Mouse (Mus musculus) macrophage (primary cell): ENCODE results near the gene Pecam1. TPM values are rescaled to one million over a fixed set of nuclear protein-coding genes. Genes with fewer than 3 reads are reported as not detected.
A peak's percentile ranks its signal among the peaks of the same experiment; 100 is the strongest.

Experiments used
- H3K27ac ChIP-seq: fragments of 350-480 bp; formaldehyde crosslinking; 2 replicates; pipeline ENCODE4 v1.9.0; 2021
- H3K36me3 ChIP-seq: fragments of 350-480 bp; formaldehyde crosslinking; 2 replicates; pipeline ENCODE4 v1.9.0; 2021; ENCODE audit errors: inconsistent target
- H3K4me3 ChIP-seq: fragments of 350-480 bp; formaldehyde crosslinking; 2 replicates; pipeline ENCODE4 v1.9.0; 2021; ENCODE audit errors: inconsistent target
- H3K79me2 ChIP-seq: fragments of 350-480 bp; formaldehyde crosslinking; 2 replicates; pipeline ENCODE4 v1.9.0; 2021; ENCODE audit errors: inconsistent target
- WGBS: methylation state at CpG from one replicate; pipeline ENCODE4 v1.1.7; 2026; ENCODE audit warnings: inconsistent platforms; ENCODE audit not compliant: missing documents; 5-methylcytosine and 5-hydroxymethylcytosine counted together
- polyA plus RNA-seq: library from polyadenylated mRNA; stranded (reverse); fragments of 250-400 nt; gene quantifications from 3 replicates; pipeline ENCODE4 v1.2.4, GENCODE M21; 2018; ENCODE audit warnings: inconsistent platforms

Gene Pecam1
- polyA plus RNA-seq, 1 experiment from 2014 or later: 1.5 TPM

GRCm38 (mm10) chr11:106677910-106678591 lies 72.4 kb downstream of the Pecam1 start:
- WGBS: 97% methylated on average over 8 of the region's 10 CpGs

GRCm38 (mm10) chr11:106677331-106677730 lies 73.1 kb downstream of the Pecam1 start:
- WGBS: 97% methylated on average over 4 of the region's 4 CpGs
- no peak overlapping the region for H3K27ac ChIP-seq
- H3K79me2 ChIP-seq: no peaks in the 10 kb centered on the region
- no peaks in the 10 kb centered on the region for H3K36me3 ChIP-seq
- no peak overlapping the region for H3K4me3 ChIP-seq

More at GRCm38 (mm10) chr11:106677910-106678591, 72.4 kb downstream of the Pecam1 start:
- H3K27ac ChIP-seq: no peak overlapping the region
- H3K4me3 ChIP-seq: no peak overlapping the region
- H3K36me3 ChIP-seq: no peaks in the 10 kb centered on the region
- H3K79me2 ChIP-seq: no peaks in the 10 kb centered on the region

DNA sequence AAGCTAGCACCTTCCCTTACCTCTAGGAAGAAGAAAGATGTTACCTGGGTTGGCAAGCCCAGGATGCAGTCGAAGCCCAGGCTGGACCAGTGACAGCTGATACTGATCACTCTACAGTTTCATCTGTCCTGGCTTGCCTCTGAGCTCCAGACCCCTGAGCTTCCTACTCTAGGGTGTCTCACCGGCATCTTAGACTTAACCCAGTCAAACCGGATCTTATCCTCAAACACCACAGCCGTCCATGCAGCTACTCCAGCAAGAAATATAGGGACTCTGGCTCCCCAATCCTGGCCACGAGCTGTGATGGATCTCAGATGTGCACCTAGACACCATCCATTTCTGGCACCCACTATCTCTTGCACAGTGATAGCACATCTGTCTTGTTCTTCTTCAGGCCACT lies 74.6 kb downstream of the Pecam1 start:
- Histone ChIP-seq H3K79me2 (no peaks in the 10 kb centered on the region), H3K4me3 (no peak overlapping the region), H3K36me3 (no peaks in the 10 kb centered on the region), H3K27ac (peak overlapping the region; percentile 71; the same call in 1 of the 2 replicates)
- WGBS: 92% methylated on average over 5 of the region's 5 CpGs

- H3K27ac ChIP-seq: peak overlapping the region; percentile 71
- H3K36me3 ChIP-seq: no peaks in the 10 kb centered on the region
- no peak overlapping the region for H3K4me3 ChIP-seq
- no peaks in the 10 kb centered on the region for H3K79me2 ChIP-seq
- WGBS: 17% methylated on average over 10 of the region's 10 CpGs
These were observed 75.2 kb downstream of the Pecam1 start for GRCm38 (mm10) chr11:106675201-106675726.

GRCm38 (mm10) chr11:106674612-106675153 lies 75.7 kb downstream of the Pecam1 start:
- Histone ChIP-seq H3K4me3 (peak overlapping the region; percentile 10; the same call in 1 of the 2 replicates), H3K79me2 (no peaks in the 10 kb centered on the region)
- WGBS: 1% methylated on average over 9 of the region's 9 CpGs

DNA sequence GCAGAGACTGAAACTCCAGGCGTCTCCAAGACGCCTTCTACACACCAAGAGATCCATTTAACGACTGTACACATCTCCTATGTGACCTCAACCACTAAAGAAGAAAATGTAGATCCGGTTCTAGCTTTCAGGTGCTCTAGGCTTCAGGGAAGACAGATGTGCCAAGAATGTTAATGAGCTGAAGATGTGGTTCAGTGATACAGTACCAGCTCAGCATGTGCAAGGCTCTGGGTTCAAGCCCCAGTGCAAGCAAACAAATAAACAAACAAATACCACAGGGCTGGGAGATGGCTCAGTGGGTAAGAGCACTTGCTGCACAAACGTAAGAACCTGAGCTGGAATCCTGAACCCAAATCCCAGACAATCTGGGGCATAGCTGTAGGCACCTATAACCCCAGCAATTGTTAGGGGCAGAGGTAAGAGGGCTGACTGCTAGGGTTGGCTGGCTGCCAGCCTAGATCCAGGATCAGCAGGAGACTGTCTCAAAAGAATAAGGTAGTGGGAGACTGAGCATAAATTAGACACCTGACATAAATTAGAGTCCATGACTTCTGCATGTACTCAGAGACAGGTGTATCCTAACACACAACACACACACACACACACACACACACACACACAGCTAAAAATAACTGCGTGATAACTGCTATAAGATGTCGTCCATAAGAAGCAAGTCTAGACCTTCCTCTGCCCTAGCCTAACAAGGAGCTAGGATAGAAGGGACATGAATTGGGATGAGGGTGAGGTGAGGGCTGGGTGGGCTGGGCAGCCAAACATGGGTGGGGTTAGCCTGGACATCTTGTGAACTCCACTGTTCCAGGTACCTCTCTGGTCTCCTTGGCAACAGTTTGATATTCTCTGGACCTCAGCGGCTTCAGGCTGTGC lies 76.5 kb downstream of the Pecam1 start:
- H3K79me2 ChIP-seq: no peaks in the 10 kb centered on the region
- H3K36me3 ChIP-seq: no peaks in the 10 kb centered on the region
- peak overlapping the region; percentile 71 for H3K27ac ChIP-seq
- WGBS: 74% methylated on average over 8 of the region's 8 CpGs
- H3K4me3 ChIP-seq: no peak overlapping the region

More at GRCm38 (mm10) chr11:106674612-106675153, 75.7 kb downstream of the Pecam1 start:
- Histone ChIP-seq H3K27ac (peak overlapping the region; percentile 71), H3K36me3 (no peaks in the 10 kb centered on the region)

GRCm38 (mm10) chr11:106672919-106673505 lies 77.4 kb downstream of the Pecam1 start:
- 89% methylated on average over 5 of the region's 5 CpGs for WGBS
- Histone ChIP-seq H3K4me3 (no peak overlapping the region), H3K36me3 (no peaks in the 10 kb centered on the region), H3K27ac (no peak overlapping the region), H3K79me2 (no peaks in the 10 kb centered on the region)

GRCm38 (mm10) chr11:106671801-106672200 lies 78.6 kb downstream of the Pecam1 start:
- Histone ChIP-seq H3K79me2 (no peaks in the 10 kb centered on the region), H3K27ac (no peak overlapping the region), H3K4me3 (no peak overlapping the region), H3K36me3 (no peaks in the 10 kb centered on the region)
- 99% methylated on average over 8 of the region's 8 CpGs for WGBS

DNA sequence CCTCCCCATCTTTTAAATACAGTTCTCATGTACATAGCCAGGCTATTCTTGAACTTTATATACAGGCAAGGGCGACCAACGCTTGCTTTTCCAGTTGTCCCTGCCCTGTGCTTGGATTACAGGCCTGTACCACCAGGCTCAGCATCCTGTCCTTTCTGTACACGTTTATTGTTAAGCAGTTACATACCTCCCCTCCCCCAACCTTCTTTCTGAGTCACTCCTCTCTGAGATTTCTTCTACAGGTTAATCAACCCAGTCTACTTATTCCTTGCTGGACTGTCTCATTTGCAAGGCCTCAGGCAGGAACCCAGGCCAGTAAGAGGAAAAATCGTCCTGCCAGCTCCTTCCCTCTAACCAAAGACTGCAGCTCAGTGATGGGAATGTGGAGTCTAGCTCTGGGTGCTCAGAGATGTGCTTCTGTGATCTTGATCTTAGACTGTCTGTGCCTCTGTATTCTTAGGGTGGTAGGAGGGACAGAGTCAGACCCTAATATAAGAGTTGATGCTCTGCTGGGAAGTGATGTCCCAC lies 79.4 kb downstream of the Pecam1 start:
- Histone ChIP-seq H3K4me3 (no peak overlapping the region), H3K36me3 (no peaks in the 10 kb centered on the region), H3K27ac (no peak overlapping the region), H3K79me2 (no peaks in the 10 kb centered on the region)
- 78% methylated on average over 4 of the region's 4 CpGs for WGBS

- Histone ChIP-seq H3K4me3 (no peak overlapping the region), H3K36me3 (no peaks in the 10 kb centered on the region), H3K79me2 (no peaks in the 10 kb centered on the region), H3K27ac (no peak overlapping the region)
- 97% methylated on average over 3 of the region's 3 CpGs for WGBS
These were observed 80.2 kb downstream of the Pecam1 start for GRCm38 (mm10) chr11:106670266-106670665.

DNA sequence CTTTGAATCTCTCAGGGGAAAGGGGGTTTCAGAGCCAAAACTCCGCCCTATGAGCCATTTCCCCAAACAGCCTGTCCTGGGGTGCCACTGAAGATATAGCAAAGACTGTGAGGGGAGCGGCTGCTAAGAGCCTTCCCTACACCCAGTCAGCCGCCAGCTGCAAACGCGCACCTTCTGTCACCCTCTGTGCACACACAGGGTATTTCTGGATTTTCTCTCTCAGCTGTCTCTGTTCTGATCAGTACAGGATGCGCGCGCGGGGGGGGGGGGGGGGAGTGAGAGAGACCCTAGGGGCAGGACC lies 80.6 kb downstream of the Pecam1 start:
- H3K79me2 ChIP-seq: no peaks in the 10 kb centered on the region
- H3K36me3 ChIP-seq: no peaks in the 10 kb centered on the region
- no peak overlapping the region for H3K4me3 ChIP-seq
- H3K27ac ChIP-seq: no peak overlapping the region
- 85% methylated on average over 9 of the region's 9 CpGs for WGBS

DNA sequence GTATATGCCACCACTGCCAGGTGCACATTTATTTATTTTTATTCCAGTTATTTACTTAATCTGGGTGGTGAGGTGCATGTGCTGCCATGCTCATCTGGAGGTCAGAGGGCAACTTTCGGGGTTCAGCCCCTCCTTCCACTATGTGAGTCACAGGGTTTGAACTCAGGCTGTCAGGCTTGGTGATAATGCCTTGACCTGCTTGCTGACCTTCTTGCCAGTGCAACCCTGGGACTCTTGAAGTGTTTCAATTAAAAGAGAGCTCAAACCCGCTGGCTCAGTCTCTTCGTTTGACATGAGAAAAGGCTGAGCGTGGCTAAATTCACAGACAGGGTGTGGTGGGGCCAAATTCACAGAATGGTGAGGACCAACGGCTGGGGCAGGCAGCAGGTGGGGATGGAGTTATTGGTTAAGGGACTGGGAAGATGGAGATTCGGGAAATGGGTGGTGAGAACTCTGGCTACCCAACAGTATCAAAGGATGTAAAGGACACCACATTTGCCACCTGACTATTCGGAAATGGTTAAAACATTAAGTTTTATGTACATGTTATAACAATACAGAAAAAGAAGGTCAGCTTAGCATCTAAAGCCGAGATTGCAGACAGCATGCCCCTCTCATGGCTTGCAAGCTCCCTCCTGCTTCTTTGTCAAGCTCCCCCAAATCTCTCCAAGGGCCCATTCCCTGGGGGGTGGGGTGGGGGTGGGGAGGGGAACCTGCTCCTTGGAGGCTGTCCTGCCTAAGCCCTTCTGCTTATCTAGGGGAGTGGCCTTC lies 81.1 kb downstream of the Pecam1 start:
- Histone ChIP-seq H3K79me2 (no peaks in the 10 kb centered on the region), H3K27ac (no peak overlapping the region), H3K36me3 (no peaks in the 10 kb centered on the region), H3K4me3 (no peak overlapping the region)
- WGBS: 94% methylated on average over 8 of the region's 8 CpGs

GRCm38 (mm10) chr11:106668336-106668735 lies 82.1 kb downstream of the Pecam1 start:
- no peak overlapping the region for H3K27ac ChIP-seq
- 93% methylated on average over 7 of the region's 7 CpGs for WGBS
- H3K36me3 ChIP-seq: no peaks in the 10 kb centered on the region
- no peak overlapping the region for H3K4me3 ChIP-seq
- H3K79me2 ChIP-seq: no peaks in the 10 kb centered on the region

DNA sequence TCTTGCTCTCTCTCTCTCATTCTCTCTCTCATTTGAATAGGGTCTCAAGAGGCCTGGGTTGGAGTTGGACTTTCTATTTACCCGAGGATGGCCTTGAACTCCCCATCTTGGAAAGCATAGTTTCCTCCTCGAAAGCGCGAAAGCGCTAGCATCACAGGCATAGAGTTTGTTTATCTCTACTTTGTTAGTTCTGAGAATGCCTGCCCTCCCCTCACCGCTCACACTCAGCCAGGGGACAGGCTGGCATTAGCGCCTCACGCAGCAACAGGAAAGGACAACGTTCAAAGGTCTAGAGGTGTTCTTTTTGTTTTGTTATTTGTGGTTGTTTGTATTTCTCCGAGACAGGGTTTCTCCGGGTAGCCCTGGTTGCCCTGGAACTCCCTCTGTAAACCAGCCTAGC lies 82.6 kb downstream of the Pecam1 start:
- no peak overlapping the region for H3K27ac ChIP-seq
- H3K79me2 ChIP-seq: no peaks in the 10 kb centered on the region
- H3K36me3 ChIP-seq: no peaks in the 10 kb centered on the region
- 93% methylated on average over 11 of the region's 11 CpGs for WGBS
- no peak overlapping the region for H3K4me3 ChIP-seq
